Mouse (Mus musculus) liver, postnatal 0 days (tissue): ENCODE results near the gene Olfr1344.

Experiments
- CTCF ChIP-seq: sonication (generic); IDR thresholded peaks from 2 replicates; pipeline ENCODE4 v1.5.1; 2016; ENCODE audit warnings: antibody characterized with exemption, low read depth
- EP300 ChIP-seq: IDR thresholded peaks from 2 replicates; pipeline ENCODE4 v1.6.1; 2016; ENCODE audit warnings: antibody characterized with exemption, low read depth, mild to moderate bottlenecking

GRCm38 (mm10) chr7:6430342-6430741 is 8.1 kb upstream of the Olfr1344 start:
- TF ChIP-seq EP300, result no peak
- peak; percentile 71 for TF ChIP-seq CTCF
